Mouse (Mus musculus) B cell, adult 2 months (primary cell): ENCODE results near the gene Map3k4.
"Not testable (repeated sequence)": the region's sequence is repeated elsewhere in the genome, so short reads cannot be mapped to it uniquely, and the experiment has no call there.

Source experiments
- DNase-seq, 2 experiments: peaks; one replicate each; pipeline ENCODE4 v3.0.0; 2022

The Map3k4 gene

GRCm38 (mm10) chr17:12265969-12266925 is 52.3 kb downstream of the Map3k4 start:
- peak in 1 of 2 experiments; percentile 2 for DNase-seq

DNA sequence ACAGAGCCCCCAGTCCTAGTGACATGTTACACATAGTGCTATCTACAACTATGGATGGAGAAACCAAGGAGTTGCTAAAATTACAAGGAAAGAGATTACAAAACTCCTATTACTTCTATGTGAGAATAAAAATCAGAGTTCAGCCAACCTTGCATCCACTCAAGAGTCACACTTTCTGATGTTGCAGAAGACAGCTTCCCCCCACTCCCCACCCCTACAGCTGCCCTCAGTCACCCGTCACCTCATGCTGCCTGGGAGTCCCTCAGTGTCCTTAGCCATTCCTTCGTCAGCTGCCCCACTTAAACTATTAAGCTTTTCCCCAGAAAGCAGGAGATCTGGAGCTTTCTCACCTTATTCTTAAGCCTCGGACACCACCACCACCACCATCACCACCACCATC is 54.3 kb downstream of the Map3k4 start:
- DNase-seq: no peak

DNA sequence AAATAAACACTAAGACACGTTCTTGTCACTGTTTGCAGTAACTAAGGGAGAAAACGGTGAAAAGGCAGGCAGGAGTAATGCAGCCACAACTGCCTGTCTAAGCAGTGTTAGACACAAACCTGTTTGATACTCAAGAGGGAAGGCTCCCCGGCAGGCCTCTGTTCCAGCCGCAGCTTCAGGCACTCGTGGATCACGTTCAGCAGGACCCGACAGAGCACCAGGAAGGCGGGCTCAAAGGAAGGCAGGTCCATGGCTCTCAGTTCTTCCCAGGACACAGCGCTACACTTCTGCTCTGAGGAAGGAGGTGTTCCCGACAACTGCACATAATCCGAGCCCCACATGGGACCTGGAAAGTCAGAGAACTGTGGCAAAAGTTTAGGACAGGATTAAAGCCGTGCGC is 54.8 kb downstream of the Map3k4 start:
- DNase-seq: no peak

DNA sequence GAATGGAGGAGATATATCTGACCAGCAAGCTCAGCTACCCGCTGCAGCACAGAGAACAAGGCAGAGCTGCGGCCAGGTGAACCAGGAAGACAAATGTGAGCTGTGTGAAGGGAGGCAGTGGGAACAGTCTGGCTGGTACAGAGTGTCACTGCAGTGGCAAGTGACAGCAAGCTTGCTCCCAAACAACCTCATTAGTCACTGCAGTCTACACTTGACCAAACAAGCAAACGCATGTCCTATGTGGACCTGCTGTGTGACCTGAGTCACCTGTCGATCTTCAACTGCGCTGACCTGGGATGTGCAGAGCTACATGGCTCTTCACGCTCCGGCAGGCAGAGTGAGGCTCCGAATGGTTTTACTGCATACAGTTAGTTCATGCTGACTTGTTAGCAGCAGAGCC is 55.7 kb downstream of the Map3k4 start:
- no peak for DNase-seq

GRCm38 (mm10) chr17:12261887-12262286 is 56.7 kb downstream of the Map3k4 start:
- no peak for DNase-seq

DNA sequence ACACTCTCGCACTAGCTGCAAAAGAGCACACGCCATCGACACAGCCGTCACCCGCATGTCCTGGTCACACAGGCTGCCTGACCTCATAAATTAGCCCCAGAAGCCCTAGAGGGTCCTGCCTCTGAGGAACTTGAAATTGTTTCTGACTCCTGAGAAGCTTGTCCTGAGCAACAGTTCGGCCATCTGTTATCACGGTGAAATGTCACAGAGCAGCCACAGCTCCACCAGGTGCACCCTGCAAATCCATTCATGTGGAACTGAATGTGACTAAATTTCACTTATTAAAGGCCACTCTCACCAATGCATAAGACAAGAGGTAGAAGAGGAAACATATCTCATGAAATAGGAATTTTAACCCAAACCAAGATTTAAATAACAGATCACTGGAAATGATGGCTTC is 57.2 kb downstream of the Map3k4 start:
- no peak for DNase-seq

- DNase-seq: no peak
These were observed 58.6 kb downstream of the Map3k4 start for GRCm38 (mm10) chr17:12259957-12260356.

DNA sequence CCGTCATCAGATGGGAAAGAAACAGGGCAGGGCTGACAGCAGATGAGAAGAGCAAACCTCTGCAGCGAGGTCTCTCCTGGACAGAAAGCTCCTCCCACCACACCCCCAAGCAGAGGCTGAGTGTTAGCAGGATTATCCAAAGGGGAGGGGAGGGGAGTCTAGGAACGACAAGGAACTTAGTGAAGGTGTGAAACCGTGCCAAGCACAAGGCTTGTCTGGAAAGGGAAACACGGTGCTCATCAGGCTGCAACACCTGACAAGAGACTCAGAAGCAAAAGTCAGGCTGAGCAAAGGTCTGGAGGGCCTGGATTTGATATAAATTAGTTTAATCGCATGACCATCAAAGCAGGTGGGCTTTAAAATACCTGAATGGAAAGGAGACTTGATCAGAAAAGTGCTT is 60.1 kb downstream of the Map3k4 start:
- no peak for DNase-seq

DNA sequence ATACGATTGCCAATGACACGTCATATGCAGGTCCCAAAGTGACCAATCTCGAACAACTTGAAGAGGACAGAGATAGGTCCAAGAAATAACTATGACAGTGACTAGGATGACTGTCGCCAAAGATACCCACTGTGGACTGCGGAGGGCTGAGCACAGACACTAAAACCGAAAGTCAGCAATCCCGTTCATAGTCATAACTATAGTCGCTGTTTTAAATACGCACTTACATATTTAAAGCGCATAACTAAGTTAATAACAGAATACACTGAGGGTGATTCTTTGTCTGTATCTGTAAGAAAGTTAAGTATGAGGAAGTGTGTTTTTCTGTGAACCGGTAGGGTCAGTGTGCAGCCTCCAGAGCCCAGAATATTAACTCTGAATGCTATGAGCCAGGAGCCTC is 62.5 kb downstream of the Map3k4 start:
- DNase-seq: no peak

- DNase-seq: no peak
These were observed 68.0 kb downstream of the Map3k4 start for GRCm38 (mm10) chr17:12250581-12250980.

DNA sequence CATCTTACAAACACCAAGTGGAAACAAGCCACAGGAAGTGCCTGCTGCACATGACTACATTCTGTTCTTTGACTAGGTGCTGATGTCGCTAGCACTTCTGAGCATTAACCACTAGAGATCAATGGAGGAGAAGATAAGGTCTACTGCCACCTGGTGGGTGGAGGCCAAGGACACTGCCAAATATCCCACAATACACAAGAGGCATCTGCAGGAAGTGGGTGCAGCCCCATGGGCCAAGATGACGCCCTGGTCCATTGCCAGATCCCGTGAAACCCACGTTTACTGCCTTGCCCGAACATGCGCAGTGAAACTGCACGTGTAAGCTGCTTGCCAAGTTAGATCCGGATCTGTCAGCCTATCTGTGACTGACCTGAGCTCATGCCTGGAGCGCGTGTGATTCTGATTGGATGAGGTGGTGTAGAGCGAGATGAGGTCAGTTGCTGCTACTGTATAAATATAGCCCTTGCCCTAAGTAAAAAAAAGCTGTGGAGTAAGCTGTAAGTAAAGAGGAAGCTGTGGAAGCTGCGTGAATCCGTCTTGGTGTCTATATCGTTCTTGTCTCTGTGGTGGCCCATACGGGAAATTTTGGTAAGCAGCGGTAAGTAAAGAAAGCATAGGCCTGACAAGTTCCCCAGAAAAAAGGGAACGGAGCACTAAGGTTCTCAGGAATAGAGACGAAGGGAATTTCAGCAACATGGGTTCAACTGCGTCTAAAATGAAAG is 68.7 kb downstream of the Map3k4 start:
- DNase-seq: peak; percentile 40 to 52

GRCm38 (mm10) chr17:12240701-12241100 is 77.9 kb downstream of the Map3k4 start:
- no peak for DNase-seq

DNA sequence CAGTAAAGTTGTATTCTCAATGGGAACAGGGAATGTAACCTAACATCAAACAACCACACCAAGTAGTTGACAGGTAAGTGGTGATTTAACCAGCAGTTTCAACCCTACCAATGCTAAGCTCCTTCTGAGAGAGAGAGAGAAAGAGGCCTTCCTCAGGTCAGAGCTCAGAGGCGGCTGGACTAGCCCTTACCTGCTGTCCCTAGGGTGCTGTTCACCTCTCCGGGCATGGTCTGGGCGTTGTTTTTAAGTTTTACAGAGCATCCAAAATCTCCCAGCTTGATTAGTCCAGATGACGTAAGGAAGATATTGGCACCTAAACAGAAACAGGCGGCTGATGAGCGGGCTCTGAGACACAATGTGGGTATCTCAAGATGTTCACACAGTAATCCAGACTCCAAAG is 85.9 kb downstream of the Map3k4 start:
- DNase-seq: no peak

GRCm38 (mm10) chr17:12231087-12231486 is 87.5 kb downstream of the Map3k4 start:
- no peak for DNase-seq

DNA sequence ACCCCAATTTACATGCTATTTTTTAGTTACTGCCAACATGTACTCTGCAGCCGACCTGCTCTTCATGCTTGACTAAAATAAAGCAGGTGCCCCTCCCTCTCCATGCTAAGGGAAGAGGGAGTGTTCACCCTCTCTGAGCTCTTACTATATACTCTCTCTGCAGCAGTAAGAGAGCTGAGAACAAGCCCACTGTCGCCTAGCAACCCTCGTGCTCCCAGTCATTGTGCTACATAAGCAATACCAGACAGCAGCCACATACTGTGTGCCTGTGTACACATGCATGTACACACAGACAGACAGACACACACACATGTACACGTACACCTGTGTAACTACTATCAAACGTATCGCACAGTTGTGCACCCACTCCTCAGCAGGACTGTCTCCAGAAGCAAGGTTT is 88.4 kb downstream of the Map3k4 start:
- DNase-seq: no peak

GRCm38 (mm10) chr17:12229756-12230155 is 88.8 kb downstream of the Map3k4 start:
- DNase-seq: no peak

DNA sequence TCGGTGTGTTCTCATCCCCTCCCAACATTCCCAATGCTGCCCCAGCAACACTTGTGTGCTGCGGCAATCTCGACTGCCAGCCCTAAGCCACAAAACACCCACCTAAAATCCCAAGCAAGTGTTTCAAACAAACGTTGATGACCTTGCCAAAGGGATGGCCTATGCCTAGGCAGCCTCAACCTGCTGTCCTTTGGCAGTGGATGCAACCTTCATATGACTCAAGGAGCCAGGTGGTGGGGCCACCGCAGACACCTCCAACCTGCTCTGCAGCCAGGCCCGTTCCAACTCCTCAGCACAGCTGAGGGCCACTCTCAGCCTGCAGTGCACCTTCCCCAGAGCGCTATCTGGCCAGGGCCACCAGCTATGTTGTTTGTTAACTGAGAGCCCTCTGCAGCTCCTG is 90.1 kb downstream of the Map3k4 start:
- DNase-seq: no peak

- DNase-seq: no peak
These were observed 90.6 kb downstream of the Map3k4 start for GRCm38 (mm10) chr17:12228001-12228400.

DNA sequence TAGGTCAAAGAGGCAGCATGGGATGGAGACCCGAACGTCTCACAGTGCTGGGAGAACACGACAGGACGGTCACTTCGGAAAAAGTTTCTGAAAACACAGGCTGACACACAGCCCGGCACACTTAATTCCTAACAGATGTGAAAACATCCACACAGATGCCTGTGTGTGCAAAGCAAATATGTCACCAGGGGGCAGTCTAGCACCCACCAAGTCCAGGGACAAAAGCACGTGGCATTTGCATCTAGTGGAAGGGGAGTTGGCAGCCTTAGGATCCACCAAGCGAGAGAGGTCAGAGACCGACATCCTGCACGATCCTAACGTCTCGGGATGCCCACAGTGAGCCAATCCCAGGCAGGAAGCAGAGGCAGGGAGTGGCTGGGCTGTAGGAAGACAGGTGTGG is 92.0 kb downstream of the Map3k4 start:
- peak in 1 of 2 experiments; percentile 28 for DNase-seq

GRCm38 (mm10) chr17:12225227-12225626 is 93.4 kb downstream of the Map3k4 start:
- DNase-seq: no peak

GRCm38 (mm10) chr17:12224551-12224950 is 94.0 kb downstream of the Map3k4 start:
- DNase-seq: not testable (repeated sequence)

DNA sequence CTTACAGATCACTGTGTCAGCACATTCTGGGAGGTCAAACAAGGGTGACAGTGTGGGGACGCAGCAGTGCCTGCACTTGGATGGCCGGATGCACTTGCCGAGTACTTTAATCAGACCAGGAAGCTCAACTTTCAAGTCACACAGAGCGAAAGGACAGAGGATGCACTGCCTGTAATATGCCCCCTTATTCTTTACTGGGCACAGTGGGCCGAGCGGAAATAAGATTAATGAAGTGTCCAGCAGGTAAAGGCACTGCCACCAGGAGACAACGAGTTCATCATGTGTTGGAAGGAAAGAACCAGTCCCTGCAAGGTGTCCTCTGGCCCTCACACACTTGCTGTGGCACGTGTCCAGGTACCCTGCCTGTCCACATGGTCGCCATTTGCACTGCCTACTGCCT is 94.5 kb downstream of the Map3k4 start:
- no peak for DNase-seq

DNA sequence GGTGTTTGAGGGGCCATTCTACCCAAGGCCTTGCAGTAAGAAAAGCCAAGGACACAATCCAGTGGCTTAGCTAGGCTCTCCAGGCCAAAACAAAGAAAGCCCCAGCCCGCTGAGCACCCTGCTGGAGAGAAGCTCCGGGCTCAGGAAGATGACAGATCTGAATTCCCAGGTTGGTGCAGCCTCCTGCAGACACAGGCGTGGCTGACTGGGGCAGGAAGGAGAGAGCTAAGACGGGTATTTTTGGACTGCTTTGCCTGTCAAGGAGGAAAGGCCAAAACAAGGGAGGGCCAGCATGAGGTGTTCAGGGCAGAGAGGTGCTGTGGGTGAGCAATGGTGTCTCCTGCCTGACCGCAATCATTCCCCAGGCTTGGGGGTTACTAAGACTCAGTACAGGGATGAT is 94.9 kb downstream of the Map3k4 start:
- no peak for DNase-seq

DNA sequence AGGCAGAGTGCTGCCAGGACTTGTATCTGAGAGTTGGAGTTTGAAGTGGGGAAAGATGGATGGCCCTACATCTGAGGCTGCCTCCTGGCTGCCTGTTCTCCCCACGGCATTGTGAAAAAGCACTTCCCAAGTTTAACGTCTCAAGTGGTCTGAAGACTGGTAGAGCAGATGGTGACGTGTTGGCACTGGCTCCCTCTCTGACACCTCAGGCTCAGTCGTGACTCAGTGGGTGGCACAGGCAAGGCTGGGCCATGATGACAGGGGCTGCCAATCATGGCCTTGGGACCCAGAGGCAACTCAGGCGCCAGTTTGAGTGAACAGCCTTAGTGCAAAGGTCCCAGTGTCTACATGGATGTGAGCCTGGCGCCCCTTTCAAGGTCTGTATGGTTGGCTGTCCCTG is 96.7 kb downstream of the Map3k4 start:
- no peak for DNase-seq
